Comparison of ENCODE assay signal across 23 mouse cellular contexts in the genomic region with DNA sequence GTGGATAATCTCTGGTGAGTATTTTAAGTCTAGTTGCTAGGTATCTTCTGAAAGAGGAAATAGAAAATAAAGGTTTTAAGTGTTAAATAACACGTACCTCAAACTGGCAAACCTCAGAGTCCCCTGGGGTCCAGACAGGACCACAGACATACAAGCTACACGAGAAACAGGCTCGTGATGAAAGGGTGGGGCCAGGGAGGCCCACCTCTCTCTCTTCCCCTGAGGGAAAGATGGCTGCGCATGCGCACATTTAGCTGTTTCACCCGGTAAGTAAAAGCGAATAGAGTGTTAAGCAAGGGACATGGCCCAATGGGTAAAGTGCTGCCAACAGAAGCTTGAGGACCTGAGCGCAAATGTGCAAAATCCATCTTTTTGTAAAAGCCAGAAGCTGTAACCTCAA. TPM values are rescaled to one million over a fixed set of nuclear protein-coding genes. Genes with fewer than 3 reads are reported as not detected.
DNase-seq lines count a peak whose midpoint lies in the region; ATAC-seq and TF ChIP-seq lines count a peak whose summit lies in the region.
"Had no signal": no experiment of that assay in that cellular context is flagged by ENCODE, and none has a peak within 500 bp of the region (broad histone marks: within the 10 kb centered on the region; RNA-seq: fewer than 3 reads in every experiment).

No protein-coding gene starts in this region.

- no peaks in the 10 kb centered on the region for H3K27me3 ChIP-seq in lung, postnatal 0 days (replicated peaks; ENCODE audit: insufficient read depth, low read length)
- H3K27me3 ChIP-seq in splenic B cell, adult 2 months (ENCODE audit: control insufficient read depth, insufficient read depth, low read length, poor library complexity, severe bottlenecking): no peaks in the 10 kb centered on the region; the same call in 1 of the 2 replicates
- H3K27me3 ChIP-seq: forebrain, embryonic 13.5 days; heart, embryonic 15.5 days; liver, embryonic 15.5 days; stomach, embryonic 15.5 days had no signal

- H3K4me2 ChIP-seq in lung, postnatal 0 days (replicated peaks; ENCODE audit: low read depth, low read length): no peak overlapping the region
- H3K4me2 ChIP-seq: forebrain, embryonic 13.5 days; heart, embryonic 15.5 days; hindbrain, embryonic 14.5 days; liver, embryonic 15.5 days; stomach, embryonic 15.5 days had no signal

- peak; percentile 62 for DNase-seq in lung, postnatal 25 days (ENCODE audit: low spot score)
- DNase-seq in lung, postnatal 0 days (ENCODE audit: low spot score): no peak
- peak; percentile 78 to 85 for DNase-seq in spleen, adult 18-20 months
- peak; percentile 99 for DNase-seq in splenic B cell, adult 2 months (ENCODE audit: low read depth, low spot score)
- no peak for DNase-seq in Muller cell, postnatal 12 days (ENCODE audit: inconsistent ontology term)
- DNase-seq: cerebellum, adult 18-20 months; cerebellum, postnatal 36 days; embryo, embryonic 11 days; gastrocnemius, postnatal 36 days; heart, postnatal 36 days; kidney, adult 18-20 months; thymus, postnatal 25 days had no signal

- TF ChIP-seq CTCF in lung, postnatal 0 days (IDR thresholded peaks at IDR 0.05): no peak

- 80% methylated on average over 8 of the region's 8 CpGs for WGBS in lung, postnatal 0 days

- no peaks in the 10 kb centered on the region for H3K9me3 ChIP-seq in lung, postnatal 0 days (ENCODE audit: low read length)
- H3K9me3 ChIP-seq: forebrain, embryonic 13.5 days; heart, embryonic 15.5 days; liver, embryonic 15.5 days; stomach, embryonic 15.5 days had no signal

- H3K27ac ChIP-seq in lung, postnatal 0 days (ENCODE audit: low read length): no peak overlapping the region
- H3K27ac ChIP-seq: forebrain, embryonic 13.5 days; heart, embryonic 15.5 days; hindbrain, embryonic 14.5 days; kidney, postnatal 0 days; left cerebral cortex, adult 2 months; liver, embryonic 15.5 days; stomach, embryonic 15.5 days had no signal

- TF ChIP-seq EP300 in lung, postnatal 0 days (IDR thresholded peaks at IDR 0.05): no peak

- ATAC-seq in lung, postnatal 0 days: no peak
- peak; percentile 51 for ATAC-seq in monocyte, adult 5-6 weeks (replicated peaks; ENCODE audit: insufficient number of reproducible peaks, low FRiP score, low TSS enrichment, poor library complexity, severe bottlenecking)
- no peak for ATAC-seq in megakaryocyte-erythroid progenitor cell, adult 5-6 weeks (replicated peaks; ENCODE audit: low FRiP score, low TSS enrichment, poor library complexity, severe bottlenecking)
- ATAC-seq: forebrain, embryonic 13.5 days; inflammation-experienced regulatory T-cells, adult 6 months; midbrain, embryonic 16.5 days had no signal

- H3K36me3 ChIP-seq in lung, postnatal 0 days (ENCODE audit: insufficient read depth, low read length): no peaks in the 10 kb centered on the region
- no peaks in the 10 kb centered on the region for H3K36me3 ChIP-seq in splenic B cell, adult 2 months (ENCODE audit: control insufficient read depth, insufficient read depth, low read length, poor library complexity, severe bottlenecking)
- H3K36me3 ChIP-seq: heart, embryonic 15.5 days; liver, embryonic 15.5 days; stomach, embryonic 15.5 days had no signal

- no peak overlapping the region for H3K4me3 ChIP-seq in lung, postnatal 0 days (ENCODE audit: low read depth, low read length)
- H3K4me3 ChIP-seq: forebrain, embryonic 13.5 days; heart, embryonic 15.5 days; left cerebral cortex, adult 2 months; liver, embryonic 15.5 days; stomach, embryonic 15.5 days had no signal

- no peaks in the 10 kb centered on the region for H3K4me1 ChIP-seq in lung, postnatal 0 days (ENCODE audit: insufficient read depth, low read depth, low read length)
- H3K4me1 ChIP-seq: forebrain, embryonic 13.5 days; heart, embryonic 15.5 days; liver, embryonic 15.5 days; stomach, embryonic 15.5 days had no signal

- no peak overlapping the region for H3K9ac ChIP-seq in lung, postnatal 0 days (replicated peaks; ENCODE audit: low read depth)
- H3K9ac ChIP-seq: forebrain, embryonic 13.5 days; heart, embryonic 15.5 days; hindbrain, embryonic 14.5 days; liver, embryonic 15.5 days; stomach, embryonic 15.5 days had no signal

RNA-seq across cellular contexts. Expression of a gene that starts 38.7 kb away (rescaled TPM):
- polyA plus RNA-seq in lung, postnatal 0 days (2015; fragmentation: Nextera tagmentation; extraction: Ambion mirVana): 31.6 and 33.9 TPM in 2 replicates
- total RNA-seq in monocyte, adult 5-6 weeks (2017): 79.5 to 92.8 TPM (median 89.4 TPM) in 3 replicates
- total RNA-seq in megakaryocyte-erythroid progenitor cell, adult 5-6 weeks (2014; fragmentation: Nextera tagmentation): 0.55 and 0.77 TPM in 2 replicates
- 1.1 and 2.7 TPM in 2 replicates for total RNA-seq in megakaryocyte-erythroid progenitor cell, adult 5-6 weeks (2017)

Comparison
In these comparisons a context has a peak if more than half of its experiments do, and no peak if none do; other contexts are left out.
1. DNase-seq: peak in lung, postnatal 25 days (single experiment), spleen, adult 18-20 months (2 of 2) and splenic B cell, adult 2 months (single experiment); none in lung, postnatal 0 days (single experiment) and Muller cell, postnatal 12 days (single experiment).
2. RNA of a gene that starts 38.7 kb away (total RNA-seq): 79.5 to 92.8 TPM in monocyte, adult 5-6 weeks; 0.55 to 2.7 TPM in megakaryocyte-erythroid progenitor cell, adult 5-6 weeks; every median in the first group is over 10 times any median in the second.